Comparison of ENCODE assay signal across 8 mouse cellular contexts in the genomic region with DNA sequence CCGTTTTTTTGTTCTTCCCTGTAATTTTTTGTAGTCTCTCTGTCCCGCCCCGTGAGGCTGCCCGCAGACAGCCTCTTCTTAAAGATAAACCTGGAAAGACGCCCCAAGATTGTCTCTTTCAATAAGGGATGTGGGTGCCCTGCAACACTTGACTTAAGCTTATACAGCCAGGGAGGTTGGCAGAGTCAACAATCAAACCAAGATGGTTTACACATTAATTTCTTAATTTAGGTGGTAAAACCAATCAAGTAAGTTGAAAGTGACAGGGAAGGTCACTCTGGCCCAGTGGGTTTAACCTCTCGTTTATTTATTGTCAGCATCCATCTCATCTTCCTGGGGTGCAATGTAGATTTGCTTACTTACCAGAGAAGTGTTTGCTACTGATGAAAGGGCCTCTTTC. TPM values are rescaled to one million over a fixed set of nuclear protein-coding genes. Genes with fewer than 3 reads are reported as not detected.
DNase-seq lines count a peak whose midpoint lies in the region; ATAC-seq lines count a peak whose summit lies in the region.

No protein-coding gene starts in this region.

- DNase-seq in kidney, adult 11 months: peak; percentile 30
- no peak for DNase-seq in kidney, postnatal 10 days
- peak; percentile 41 for DNase-seq in MEL-GATA-1-ER (ENCODE audit: extremely low read depth, low read depth)
- no peak for DNase-seq in layer of hippocampus, postnatal 14 days (ENCODE audit: low spot score in 2 of 2)
- no peak for DNase-seq in layer of hippocampus, postnatal 10 days (ENCODE audit: low spot score in 2 of 2)
- DNase-seq in layer of hippocampus, adult 9-10 months (ENCODE audit: low spot score): no peak

- 3% methylated on average over 6 of the region's 6 CpGs for WGBS in hindbrain, embryonic 13.5 days
- 3% methylated on average over 6 of the region's 6 CpGs for WGBS in midbrain, embryonic 13.5 days

- H3K27me3 ChIP-seq in hindbrain, embryonic 13.5 days: no peaks in the 10 kb centered on the region
- H3K27me3 ChIP-seq in midbrain, embryonic 13.5 days: no peaks in the 10 kb centered on the region

- H3K36me3 ChIP-seq in hindbrain, embryonic 13.5 days: peaks cover 19% of the 10 kb centered on the region
- peaks cover 23% of the 10 kb centered on the region for H3K36me3 ChIP-seq in midbrain, embryonic 13.5 days

- H3K9ac ChIP-seq in hindbrain, embryonic 13.5 days: peak overlapping the region; percentile 88
- peak overlapping the region; percentile 82 for H3K9ac ChIP-seq in midbrain, embryonic 13.5 days (replicated peaks)

- peak overlapping the region; percentile 96 for H3K4me2 ChIP-seq in hindbrain, embryonic 13.5 days
- H3K4me2 ChIP-seq in midbrain, embryonic 13.5 days (replicated peaks): peak overlapping the region; percentile 97

- H3K4me3 ChIP-seq in hindbrain, embryonic 13.5 days: peak overlapping the region; percentile 93
- H3K4me3 ChIP-seq in midbrain, embryonic 13.5 days (replicated peaks): peak overlapping the region; percentile 85

- H3K27ac ChIP-seq in hindbrain, embryonic 13.5 days: peak overlapping the region; percentile 87; the same call in 1 of the 2 replicates
- no peak overlapping the region for H3K27ac ChIP-seq in midbrain, embryonic 13.5 days

- no peaks in the 10 kb centered on the region for H3K9me3 ChIP-seq in hindbrain, embryonic 13.5 days
- no peaks in the 10 kb centered on the region for H3K9me3 ChIP-seq in midbrain, embryonic 13.5 days

- no peak for ATAC-seq in hindbrain, embryonic 13.5 days (ENCODE audit: low FRiP score)
- ATAC-seq in midbrain, embryonic 13.5 days: no peak

- H3K4me1 ChIP-seq in hindbrain, embryonic 13.5 days (replicated peaks): peaks cover 37% of the 10 kb centered on the region
- H3K4me1 ChIP-seq in midbrain, embryonic 13.5 days (replicated peaks): peaks cover 25% of the 10 kb centered on the region

RNA-seq across cellular contexts. Expression of gene Tmco3, which starts 0.7 kb away (rescaled TPM):
- 43.6 and 48.8 TPM in 2 replicates for polyA plus RNA-seq in hindbrain, embryonic 13.5 days (2015; fragmentation: Nextera tagmentation; extraction: Ambion mirVana)
- polyA plus RNA-seq in midbrain, embryonic 13.5 days (2015; fragmentation: Nextera tagmentation; extraction: Ambion mirVana): 43.1 and 46.9 TPM in 2 replicates
- 10 to 100 TPM; 47.1 to 49.9 TPM for total RNA-seq in layer of hippocampus, postnatal 14 days (2021)
- total RNA-seq in layer of hippocampus, postnatal 10 days (2021): 10 to 100 TPM; 43.8 to 45.6 TPM

RNA-seq across cellular contexts. Expression of gene Dcun1d2, which starts 0.7 kb away (rescaled TPM):
- polyA plus RNA-seq in hindbrain, embryonic 13.5 days (2015; fragmentation: Nextera tagmentation; extraction: Ambion mirVana): 33.7 and 34.0 TPM in 2 replicates
- 32.5 and 32.9 TPM in 2 replicates for polyA plus RNA-seq in midbrain, embryonic 13.5 days (2015; fragmentation: Nextera tagmentation; extraction: Ambion mirVana)
- 10 to 100 TPM; 29.3 to 31.1 TPM for total RNA-seq in layer of hippocampus, postnatal 14 days (2021)
- total RNA-seq in layer of hippocampus, postnatal 10 days (2021): 10 to 100 TPM; 27.6 to 29.7 TPM

RNA-seq across cellular contexts. Expression of gene Adprhl1, which starts 34.7 kb away (rescaled TPM):
- polyA plus RNA-seq in hindbrain, embryonic 13.5 days (2015; fragmentation: Nextera tagmentation; extraction: Ambion mirVana): 0.81 and 1.3 TPM in 2 replicates
- 0.23 TPM in 1 of 2 replicates, not detected in the other for polyA plus RNA-seq in midbrain, embryonic 13.5 days (2015; fragmentation: Nextera tagmentation; extraction: Ambion mirVana)
- 1 to 10 TPM; 1.5 to 1.6 TPM for total RNA-seq in layer of hippocampus, postnatal 14 days (2021)
- 1 to 10 TPM; 2.2 to 3.1 TPM for total RNA-seq in layer of hippocampus, postnatal 10 days (2021)

RNA-seq across cellular contexts. Expression of gene Tfdp1, which starts 49.9 kb away (rescaled TPM):
- 99.5 and 103 TPM in 2 replicates for polyA plus RNA-seq in hindbrain, embryonic 13.5 days (2015; fragmentation: Nextera tagmentation; extraction: Ambion mirVana)
- 111 and 115 TPM in 2 replicates for polyA plus RNA-seq in midbrain, embryonic 13.5 days (2015; fragmentation: Nextera tagmentation; extraction: Ambion mirVana)
- 10 to 100 TPM; 64.8 to 71.4 TPM for total RNA-seq in layer of hippocampus, postnatal 14 days (2021)
- 10 to 100 TPM; 70.9 to 75.2 TPM for total RNA-seq in layer of hippocampus, postnatal 10 days (2021)

Comparison
In these comparisons a context has a peak if more than half of its experiments do, and no peak if none do; other contexts are left out.
1. DNase-seq: peak in kidney, adult 11 months (single experiment) and MEL-GATA-1-ER (single experiment); none in kidney, postnatal 10 days (single experiment), layer of hippocampus, postnatal 14 days (0 of 2), layer of hippocampus, postnatal 10 days (0 of 2) and layer of hippocampus, adult 9-10 months (single experiment).